In the genomic region with DNA sequence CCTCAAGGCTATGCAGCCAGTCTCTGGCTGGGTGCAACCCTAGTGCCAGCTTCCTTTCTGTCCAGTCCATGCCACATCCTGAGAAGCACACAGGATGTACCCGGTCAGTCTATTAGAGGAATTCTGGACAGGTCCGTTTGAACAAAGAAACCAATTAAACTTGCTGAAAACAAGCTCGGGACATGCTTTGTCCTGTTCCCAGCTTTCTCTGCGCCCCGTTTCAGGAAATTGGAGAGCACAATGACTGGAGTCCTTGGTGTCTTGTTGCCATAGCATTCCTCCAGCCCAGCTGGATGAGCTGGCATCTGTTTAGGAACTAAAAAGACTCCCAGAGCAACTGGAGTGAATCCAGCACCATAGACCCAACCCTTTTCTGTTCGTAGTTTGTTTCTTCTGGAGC, we compare ENCODE assay signal across 9 mouse cellular contexts.
A peak's percentile ranks its signal among the peaks of the same experiment; 100 is the strongest.
DNase-seq lines count a peak whose midpoint lies in the region; ATAC-seq and TF ChIP-seq lines count a peak whose summit lies in the region.
"Had no signal": no experiment of that assay in that cellular context is flagged by ENCODE, and none has a peak within 500 bp of the region (broad histone marks: within the 10 kb centered on the region; RNA-seq: fewer than 3 reads in every experiment).

No protein-coding gene starts in this region.

- intact Hi-C loops in gastrocnemius, postnatal 14 days (cut with DNase I; ENCODE audit: low total_unique reads): no loop called here

- peak; percentile 50 for DNase-seq in midbrain, embryonic 14.5 days
- no peak for DNase-seq in midbrain, embryonic 11.5 days (ENCODE audit: low spot score, missing footprints)
- peak; percentile 80 for DNase-seq in brain, embryonic 14.5 days (ENCODE audit: low read depth)
- DNase-seq in gastrocnemius, postnatal 14 days: no peak

- H3K9me3 ChIP-seq in midbrain, embryonic 14.5 days (ENCODE audit: control insufficient read depth, low read length): no peaks in the 10 kb centered on the region
- H3K9me3 ChIP-seq in midbrain, embryonic 11.5 days (ENCODE audit: control insufficient read depth, low read length): no peaks in the 10 kb centered on the region
- no peaks in the 10 kb centered on the region for H3K9me3 ChIP-seq in kidney, embryonic 16.5 days (ENCODE audit: low read length)
- no peaks in the 10 kb centered on the region for H3K9me3 ChIP-seq in neural tube, embryonic 14.5 days (ENCODE audit: control insufficient read depth, low read length)
- no peaks in the 10 kb centered on the region for H3K9me3 ChIP-seq in heart, embryonic 11.5 days (replicated peaks; ENCODE audit: control insufficient read depth, low read length)
- H3K9me3 ChIP-seq: limb, embryonic 12.5 days had no signal

- no peak for TF ChIP-seq POLR2A in brain, embryonic 14.5 days (IDR thresholded peaks at IDR 0.05; ENCODE audit: borderline replicate concordance, extremely low read depth, insufficient read depth, insufficient read length, poor library complexity, severe bottlenecking)

- 20% methylated on average over 6 of the region's 6 CpGs for WGBS in midbrain, embryonic 14.5 days
- 29% methylated on average over 6 of the region's 6 CpGs for WGBS in midbrain, embryonic 11.5 days
- 55% methylated on average over 6 of the region's 6 CpGs for WGBS in kidney, embryonic 16.5 days
- 17% methylated on average over 6 of the region's 6 CpGs for WGBS in neural tube, embryonic 14.5 days
- 75% methylated on average over 6 of the region's 6 CpGs for WGBS in heart, embryonic 11.5 days (ENCODE audit: insufficient replicate concordance)

- H3K4me2 ChIP-seq in midbrain, embryonic 14.5 days (ENCODE audit: low read length): no peak overlapping the region
- H3K4me2 ChIP-seq in midbrain, embryonic 11.5 days: no peak overlapping the region
- no peak overlapping the region for H3K4me2 ChIP-seq in kidney, embryonic 16.5 days (replicated peaks; ENCODE audit: low read depth, low read length)
- no peak overlapping the region for H3K4me2 ChIP-seq in neural tube, embryonic 14.5 days (ENCODE audit: low read depth, low read length)
- H3K4me2 ChIP-seq in heart, embryonic 11.5 days: no peak overlapping the region
- H3K4me2 ChIP-seq: limb, embryonic 12.5 days had no signal

- ATAC-seq in midbrain, embryonic 14.5 days (ENCODE audit: low FRiP score, low TSS enrichment): no peak
- ATAC-seq in midbrain, embryonic 11.5 days (ENCODE audit: low FRiP score): no peak
- peak; percentile 78; the same call in 1 of the 2 replicates for ATAC-seq in kidney, embryonic 16.5 days (ENCODE audit: low FRiP score, low TSS enrichment)
- ATAC-seq in neural tube, embryonic 14.5 days (ENCODE audit: low read depth): peak; percentile 82
- no peak for ATAC-seq in heart, embryonic 11.5 days (replicated peaks; ENCODE audit: insufficient number of reproducible peaks, low FRiP score, low TSS enrichment)
- ATAC-seq in inflammation-experienced regulatory T-cells, adult 6 months: no peak

- no peak overlapping the region for H3K9ac ChIP-seq in midbrain, embryonic 14.5 days (replicated peaks; ENCODE audit: low read length)
- H3K9ac ChIP-seq in midbrain, embryonic 11.5 days (ENCODE audit: low read length): no peak overlapping the region
- H3K9ac ChIP-seq in kidney, embryonic 16.5 days (replicated peaks; ENCODE audit: low read length): no peak overlapping the region
- H3K9ac ChIP-seq in neural tube, embryonic 14.5 days (replicated peaks; ENCODE audit: low read depth, low read length): no peak overlapping the region
- H3K9ac ChIP-seq in heart, embryonic 11.5 days (ENCODE audit: low read depth, low read length): no peak overlapping the region
- H3K9ac ChIP-seq: limb, embryonic 12.5 days had no signal

- no peak for TF ChIP-seq CTCF in brain, embryonic 14.5 days (IDR thresholded peaks at IDR 0.05; ENCODE audit: borderline replicate concordance, extremely low read depth, insufficient read depth, insufficient read length)

- H3K36me3 ChIP-seq in midbrain, embryonic 14.5 days (ENCODE audit: control insufficient read depth, insufficient read depth, low read length): no peaks in the 10 kb centered on the region
- no peaks in the 10 kb centered on the region for H3K36me3 ChIP-seq in midbrain, embryonic 11.5 days (ENCODE audit: control insufficient read depth, insufficient read depth, low read length)
- H3K36me3 ChIP-seq in kidney, embryonic 16.5 days (ENCODE audit: insufficient read depth, low read length): no peaks in the 10 kb centered on the region
- H3K36me3 ChIP-seq in neural tube, embryonic 14.5 days (ENCODE audit: control insufficient read depth, insufficient read depth, low read length): no peaks in the 10 kb centered on the region
- H3K36me3 ChIP-seq in heart, embryonic 11.5 days (ENCODE audit: control insufficient read depth, insufficient read depth, low read length): no peaks in the 10 kb centered on the region
- H3K36me3 ChIP-seq: limb, embryonic 12.5 days had no signal

- H3K4me3 ChIP-seq in midbrain, embryonic 14.5 days (replicated peaks; ENCODE audit: low read depth, low read length): no peak overlapping the region
- H3K4me3 ChIP-seq in midbrain, embryonic 11.5 days (ENCODE audit: low read depth, low read length): no peak overlapping the region
- no peak overlapping the region for H3K4me3 ChIP-seq in kidney, embryonic 16.5 days (ENCODE audit: low read length)
- no peak overlapping the region for H3K4me3 ChIP-seq in neural tube, embryonic 14.5 days (ENCODE audit: low read depth, low read length)
- H3K4me3 ChIP-seq in heart, embryonic 11.5 days (ENCODE audit: low read depth, low read length): no peak overlapping the region
- H3K4me3 ChIP-seq: limb, embryonic 12.5 days had no signal

- H3K27me3 ChIP-seq in midbrain, embryonic 14.5 days (ENCODE audit: control insufficient read depth, insufficient read depth, low read length): no peaks in the 10 kb centered on the region
- H3K27me3 ChIP-seq in midbrain, embryonic 11.5 days (ENCODE audit: control insufficient read depth, insufficient read depth, low read length): peaks cover 12% of the 10 kb centered on the region; the same call in 1 of the 2 replicates
- H3K27me3 ChIP-seq in kidney, embryonic 16.5 days (ENCODE audit: insufficient read depth, low read length): no peaks in the 10 kb centered on the region
- no peaks in the 10 kb centered on the region for H3K27me3 ChIP-seq in neural tube, embryonic 14.5 days (ENCODE audit: control insufficient read depth, insufficient read depth, low read length)
- H3K27me3 ChIP-seq in heart, embryonic 11.5 days (ENCODE audit: control insufficient read depth, insufficient read depth, low read length): no peaks in the 10 kb centered on the region
- H3K27me3 ChIP-seq: limb, embryonic 12.5 days had no signal

- H3K4me1 ChIP-seq in midbrain, embryonic 14.5 days (ENCODE audit: control insufficient read depth, insufficient read depth, low read length): peaks cover 8% of the 10 kb centered on the region
- H3K4me1 ChIP-seq in midbrain, embryonic 11.5 days (ENCODE audit: control insufficient read depth, insufficient read depth, low read length): peaks cover 5% of the 10 kb centered on the region
- H3K4me1 ChIP-seq in kidney, embryonic 16.5 days (ENCODE audit: insufficient read depth, low read length): 0 out of 2 replicates have a peak, but pooled peaks cover 5% of the 10 kb centered on the region
- no peaks in the 10 kb centered on the region for H3K4me1 ChIP-seq in neural tube, embryonic 14.5 days (ENCODE audit: control insufficient read depth, insufficient read depth, low read length)
- no peaks in the 10 kb centered on the region for H3K4me1 ChIP-seq in heart, embryonic 11.5 days (ENCODE audit: control insufficient read depth, insufficient read depth, low read length)

- no peak overlapping the region for H3K27ac ChIP-seq in midbrain, embryonic 14.5 days (replicated peaks; ENCODE audit: low read depth, low read length)
- H3K27ac ChIP-seq in midbrain, embryonic 11.5 days (ENCODE audit: low read depth, low read length): no peak overlapping the region
- H3K27ac ChIP-seq in kidney, embryonic 16.5 days (ENCODE audit: low read length): no peak overlapping the region
- no peak overlapping the region for H3K27ac ChIP-seq in neural tube, embryonic 14.5 days (ENCODE audit: low read depth, low read length)
- H3K27ac ChIP-seq in heart, embryonic 11.5 days (ENCODE audit: low read depth, low read length): no peak overlapping the region
- H3K27ac ChIP-seq: limb, embryonic 12.5 days had no signal

Comparison
In these comparisons a context has a peak if more than half of its experiments do, and no peak if none do; other contexts are left out.
1. DNase-seq: peak in midbrain, embryonic 14.5 days (single experiment) and brain, embryonic 14.5 days (single experiment); none in midbrain, embryonic 11.5 days (single experiment) and gastrocnemius, postnatal 14 days (single experiment).
2. ATAC-seq: peak in kidney, embryonic 16.5 days (single experiment) and neural tube, embryonic 14.5 days (single experiment); none in midbrain, embryonic 14.5 days (single experiment), midbrain, embryonic 11.5 days (single experiment), heart, embryonic 11.5 days (single experiment) and inflammation-experienced regulatory T-cells, adult 6 months (single experiment).